Mouse (Mus musculus): ENCODE results near the gene Drg1.

DNA sequence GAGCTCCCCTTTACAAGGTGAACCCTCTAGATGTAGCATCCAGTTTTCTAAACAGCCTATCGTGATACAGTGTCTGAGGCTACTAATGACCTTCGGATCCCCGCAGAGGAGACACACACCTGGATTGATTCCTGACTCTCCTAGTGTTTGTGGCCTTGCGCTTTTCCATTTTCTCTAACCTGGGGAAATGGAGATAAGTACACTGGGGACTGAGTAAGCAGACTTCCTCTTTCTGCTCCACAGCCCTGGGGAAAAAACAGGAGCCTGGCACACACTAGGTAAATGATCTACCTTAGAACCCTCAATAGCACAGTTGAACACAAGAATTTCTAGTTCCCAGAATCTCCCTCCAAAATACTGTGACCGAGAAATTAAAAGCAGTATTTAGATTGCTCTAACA, 21.7 kb upstream of the Drg1 start:
- TF ChIP-seq CTCF (conservative IDR thresholded peaks at IDR 0.05; ENCODE audit: low read length) (no peak), NANOG (IDR thresholded peaks at IDR 0.05; ENCODE audit: borderline replicate concordance, low read length) (no peak)

Measured in E14TG2a.4 (cell line).